Mouse (Mus musculus) hindbrain, embryonic 15.5 days (tissue): ENCODE measurements at regions not wholly inside any gene's neighbourhood (a gene's known extent, or its start where the extent isn't known, plus 50 kb on each side); places are given as distances from the start of the nearest gene placed in this dataset.

Experiments used
- ATAC-seq: fragments of 200-750 bp; cut with Nextera tagmentation; 2 replicates; pipeline ENCODE4 v1.8.0; 2017; ENCODE audit warnings: low read depth, moderate number of reproducible peaks, moderate TSS enrichment; ENCODE audit not compliant: low FRiP score
- H3K27ac ChIP-seq: fragments of 300-500 bp; sonication (generic); replicated peaks from 2 replicates; pipeline ENCODE4 v1.5.1; 2015; ENCODE audit warnings: mild to moderate bottlenecking, inconsistent platforms
- H3K27me3 ChIP-seq: fragments of 300-500 bp; sonication (generic); 2 replicates; pipeline ENCODE4 v1.6.1; 2015; ENCODE audit warnings: control low read depth, inconsistent platforms
- H3K36me3 ChIP-seq: fragments of 300-500 bp; sonication (generic); 2 replicates; pipeline ENCODE4 v1.6.1; 2015; ENCODE audit warnings: control low read depth, inconsistent platforms
- H3K4me1 ChIP-seq: fragments of 300-500 bp; sonication (generic); replicated peaks from 2 replicates; pipeline ENCODE4 v1.6.1; 2015; ENCODE audit warnings: control low read depth, inconsistent platforms
- H3K4me2 ChIP-seq: fragments of 300-500 bp; sonication (generic); 2 replicates; pipeline ENCODE4 v1.6.1; 2015; ENCODE audit warnings: moderate library complexity, mild to moderate bottlenecking, inconsistent platforms
- H3K4me3 ChIP-seq: fragments of 300-500 bp; sonication (generic); 2 replicates; pipeline ENCODE4 v1.5.1; 2015; ENCODE audit warnings: mild to moderate bottlenecking, inconsistent platforms
- H3K9ac ChIP-seq: fragments of 300-500 bp; sonication (generic); 2 replicates; pipeline ENCODE4 v1.6.1; 2015; ENCODE audit warnings: inconsistent platforms
- H3K9me3 ChIP-seq: fragments of 300-500 bp; sonication (generic); 2 replicates; pipeline ENCODE4 v1.6.1; 2016; ENCODE audit warnings: control low read depth, inconsistent platforms
- WGBS: fragments of 180-500 bp; shearing (Covaris S2); methylation state at CpG from one replicate; pipeline ENCODE4 v1.1.7; 2015; 5-methylcytosine and 5-hydroxymethylcytosine counted together

DNA sequence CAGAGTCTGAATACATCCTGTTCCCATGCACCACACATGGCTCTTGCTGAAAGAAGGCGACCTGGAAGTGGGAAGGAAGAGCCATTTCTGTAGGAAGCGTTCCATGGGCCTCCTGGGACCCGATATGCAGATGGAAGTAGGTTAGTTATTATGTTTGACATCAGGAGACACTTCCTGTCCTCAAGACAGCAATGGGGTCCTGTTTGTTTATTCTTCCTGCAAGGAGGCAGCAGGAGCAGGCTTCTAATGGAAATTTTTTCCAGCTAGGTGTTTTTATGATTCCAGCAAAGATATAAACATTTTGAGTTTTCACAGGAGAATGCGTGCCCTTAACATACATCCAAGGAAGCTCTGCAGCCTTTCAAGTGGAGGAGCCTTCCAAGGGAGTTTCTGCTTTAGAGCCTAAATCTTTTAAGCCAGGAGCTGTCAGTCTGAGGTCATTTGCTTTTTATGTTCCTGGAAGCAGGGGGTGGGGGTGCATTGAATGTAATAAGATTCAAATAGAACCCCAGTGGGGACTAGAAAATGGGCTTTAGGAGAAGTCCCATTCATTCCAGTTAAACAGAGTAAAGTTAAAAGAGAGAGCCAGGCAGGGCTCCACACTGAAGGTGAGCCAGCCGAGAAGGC, 146.9 kb downstream of the Kcnj2 start:
- no peak overlapping the region for H3K9ac ChIP-seq
- no peak for ATAC-seq
- 26% methylated on average over 5 of the region's 5 CpGs for WGBS
- no peaks in the 10 kb centered on the region for H3K36me3 ChIP-seq
- H3K4me3 ChIP-seq: no peak overlapping the region
- no peaks in the 10 kb centered on the region for H3K9me3 ChIP-seq
- H3K4me2 ChIP-seq: no peak overlapping the region
- peak overlapping the region; percentile 61; the same call in 1 of the 2 replicates for H3K27ac ChIP-seq
- H3K4me1 ChIP-seq: peaks cover 12% of the 10 kb centered on the region
- no peaks in the 10 kb centered on the region for H3K27me3 ChIP-seq

DNA sequence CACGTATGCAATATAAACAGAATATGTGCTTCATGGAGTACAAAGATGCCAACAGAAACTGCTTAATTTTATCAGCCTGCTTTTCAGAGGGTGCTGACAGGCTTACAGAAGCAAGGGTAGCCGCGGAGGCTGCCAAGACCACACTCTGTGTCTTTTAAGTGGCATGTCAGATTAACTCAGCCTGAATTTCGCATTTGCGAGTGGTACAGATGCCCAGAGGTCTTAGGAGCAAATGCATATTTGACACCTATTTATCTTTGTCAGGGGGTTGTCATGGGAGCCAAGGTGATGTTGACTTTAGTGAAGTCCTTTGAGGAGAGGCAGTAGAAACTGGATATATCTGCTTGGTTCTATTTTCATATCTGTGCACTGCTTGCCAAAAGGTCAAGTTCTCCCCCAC, 149.0 kb downstream of the Kcnj2 start:
- no peak overlapping the region for H3K27ac ChIP-seq
- H3K4me2 ChIP-seq: no peak overlapping the region
- no peak overlapping the region for H3K9ac ChIP-seq
- 65% methylated on average over 5 of the region's 5 CpGs for WGBS
- ATAC-seq: no peak
- H3K27me3 ChIP-seq: no peaks in the 10 kb centered on the region
- H3K36me3 ChIP-seq: no peaks in the 10 kb centered on the region
- H3K9me3 ChIP-seq: no peaks in the 10 kb centered on the region
- H3K4me1 ChIP-seq: peaks cover 12% of the 10 kb centered on the region
- H3K4me3 ChIP-seq: no peak overlapping the region

- H3K4me2 ChIP-seq: no peak overlapping the region
- H3K27me3 ChIP-seq: no peaks in the 10 kb centered on the region
- H3K4me3 ChIP-seq: no peak overlapping the region
- no peak for ATAC-seq
- no peak overlapping the region for H3K9ac ChIP-seq
- H3K9me3 ChIP-seq: no peaks in the 10 kb centered on the region
- WGBS: 93% methylated on average over 4 of the region's 4 CpGs
- H3K36me3 ChIP-seq: no peaks in the 10 kb centered on the region
- no peaks in the 10 kb centered on the region for H3K4me1 ChIP-seq
- no peak overlapping the region for H3K27ac ChIP-seq
Observed at GRCm38 (mm10) chr11:111223834-111224233, 157.9 kb downstream of the Kcnj2 start.

GRCm38 (mm10) chr11:111227305-111227704, 161.3 kb downstream of the Kcnj2 start:
- Histone ChIP-seq H3K9ac (no peak overlapping the region), H3K4me2 (no peak overlapping the region), H3K4me1 (no peaks in the 10 kb centered on the region), H3K4me3 (no peak overlapping the region), H3K36me3 (no peaks in the 10 kb centered on the region), H3K27ac (no peak overlapping the region), H3K27me3 (no peaks in the 10 kb centered on the region), H3K9me3 (no peaks in the 10 kb centered on the region)
- ATAC-seq: no peak
- WGBS: 82% methylated on average over 1 of the region's 1 CpGs

GRCm38 (mm10) chr11:111236741-111237140, 170.8 kb downstream of the Kcnj2 start:
- Histone ChIP-seq H3K4me2 (no peak overlapping the region), H3K36me3 (no peaks in the 10 kb centered on the region), H3K27me3 (no peaks in the 10 kb centered on the region), H3K27ac (no peak overlapping the region), H3K9ac (no peak overlapping the region), H3K4me3 (no peak overlapping the region), H3K9me3 (no peaks in the 10 kb centered on the region), H3K4me1 (no peaks in the 10 kb centered on the region)
- 89% methylated on average over 1 of the region's 1 CpGs for WGBS
- no peak for ATAC-seq

DNA sequence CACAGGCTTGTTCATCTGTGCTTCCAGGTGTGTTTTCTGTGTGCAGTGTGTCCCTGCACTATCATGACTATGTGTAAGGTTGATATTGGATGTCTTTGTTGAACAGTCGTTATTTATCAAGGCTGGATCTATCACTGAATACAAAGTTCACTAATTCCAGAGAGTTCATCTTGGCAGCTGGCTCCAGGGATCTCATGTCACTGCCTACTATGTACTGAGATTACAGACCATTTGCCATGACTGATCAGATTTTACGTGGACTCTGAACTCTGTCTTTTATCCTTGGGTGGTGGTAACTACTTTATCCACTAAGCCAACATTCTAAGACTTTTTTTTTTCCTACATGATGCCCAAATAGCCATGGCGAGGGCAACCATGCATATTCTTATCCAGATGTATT, 173.8 kb downstream of the Kcnj2 start:
- no peak for ATAC-seq
- 71% methylated on average over 3 of the region's 3 CpGs for WGBS

GRCm38 (mm10) chr11:111252226-111252625, 186.3 kb downstream of the Kcnj2 start:
- no peak for ATAC-seq
- WGBS: 92% methylated on average over 4 of the region's 4 CpGs
- Histone ChIP-seq H3K27ac (no peak overlapping the region), H3K9ac (no peak overlapping the region), H3K27me3 (no peaks in the 10 kb centered on the region), H3K4me3 (no peak overlapping the region), H3K4me1 (no peaks in the 10 kb centered on the region), H3K9me3 (no peaks in the 10 kb centered on the region), H3K36me3 (no peaks in the 10 kb centered on the region), H3K4me2 (no peak overlapping the region)

More for the DNA sequence above, 173.8 kb downstream of the Kcnj2 start:
- no peak overlapping the region for H3K4me2 ChIP-seq
- H3K4me3 ChIP-seq: no peak overlapping the region
- no peaks in the 10 kb centered on the region for H3K36me3 ChIP-seq
- no peak overlapping the region for H3K27ac ChIP-seq
- H3K9ac ChIP-seq: no peak overlapping the region
- H3K4me1 ChIP-seq: no peaks in the 10 kb centered on the region
- no peaks in the 10 kb centered on the region for H3K9me3 ChIP-seq
- H3K27me3 ChIP-seq: no peaks in the 10 kb centered on the region

DNA sequence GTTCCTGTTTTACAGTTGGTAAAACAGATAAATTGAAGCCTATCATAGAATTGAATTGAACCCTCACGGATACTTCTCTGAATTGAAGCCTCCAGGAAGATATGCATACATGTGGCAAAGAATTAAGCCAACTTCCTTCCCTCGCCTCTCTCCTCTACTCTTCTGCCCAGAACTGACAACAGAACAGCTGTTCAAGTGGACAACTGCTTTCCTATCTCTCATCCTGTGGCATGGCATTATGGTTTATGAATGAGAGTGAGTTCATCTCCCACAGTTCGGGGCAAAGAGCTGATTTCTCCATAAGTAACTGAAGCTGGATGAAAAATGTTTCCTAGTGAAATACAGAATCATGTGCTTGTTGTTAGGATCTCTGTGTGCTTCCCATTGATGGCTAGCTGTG, 190.6 kb downstream of the Kcnj2 start:
- no peaks in the 10 kb centered on the region for H3K36me3 ChIP-seq
- no peaks in the 10 kb centered on the region for H3K4me1 ChIP-seq
- no peak for ATAC-seq
- H3K9ac ChIP-seq: no peak overlapping the region
- no peak overlapping the region for H3K4me3 ChIP-seq
- H3K27me3 ChIP-seq: no peaks in the 10 kb centered on the region
- WGBS: 90% methylated on average over 3 of the region's 3 CpGs
- H3K9me3 ChIP-seq: no peaks in the 10 kb centered on the region
- no peak overlapping the region for H3K4me2 ChIP-seq
- H3K27ac ChIP-seq: no peak overlapping the region

- no peak for ATAC-seq
- Histone ChIP-seq H3K36me3 (no peaks in the 10 kb centered on the region), H3K27me3 (no peaks in the 10 kb centered on the region), H3K9ac (no peak overlapping the region), H3K4me2 (no peak overlapping the region), H3K27ac (no peak overlapping the region), H3K9me3 (no peaks in the 10 kb centered on the region), H3K4me1 (no peaks in the 10 kb centered on the region), H3K4me3 (no peak overlapping the region)
- WGBS: 51% methylated on average over 11 of the region's 11 CpGs
Observed at GRCm38 (mm10) chr11:111260691-111261383, 194.9 kb downstream of the Kcnj2 start.

GRCm38 (mm10) chr11:111273651-111274050, 207.7 kb downstream of the Kcnj2 start:
- H3K4me1 ChIP-seq: peaks cover 6% of the 10 kb centered on the region
- no peaks in the 10 kb centered on the region for H3K36me3 ChIP-seq
- no peaks in the 10 kb centered on the region for H3K9me3 ChIP-seq
- H3K27ac ChIP-seq: peak overlapping the region; percentile 3; the same call in 1 of the 2 replicates
- no peak overlapping the region for H3K4me2 ChIP-seq
- no peak overlapping the region for H3K4me3 ChIP-seq
- H3K9ac ChIP-seq: no peak overlapping the region
- ATAC-seq: no peak; the same call in 1 of the 2 replicates
- no peaks in the 10 kb centered on the region for H3K27me3 ChIP-seq

GRCm38 (mm10) chr11:111280769-111281168, 214.8 kb downstream of the Kcnj2 start:
- Histone ChIP-seq H3K27me3 (no peaks in the 10 kb centered on the region), H3K9ac (no peak overlapping the region), H3K4me3 (no peak overlapping the region), H3K27ac (no peak overlapping the region), H3K4me1 (no peaks in the 10 kb centered on the region), H3K36me3 (no peaks in the 10 kb centered on the region), H3K9me3 (no peaks in the 10 kb centered on the region), H3K4me2 (no peak overlapping the region)
- WGBS: 43% methylated on average over 2 of the region's 2 CpGs
- no peak for ATAC-seq

DNA sequence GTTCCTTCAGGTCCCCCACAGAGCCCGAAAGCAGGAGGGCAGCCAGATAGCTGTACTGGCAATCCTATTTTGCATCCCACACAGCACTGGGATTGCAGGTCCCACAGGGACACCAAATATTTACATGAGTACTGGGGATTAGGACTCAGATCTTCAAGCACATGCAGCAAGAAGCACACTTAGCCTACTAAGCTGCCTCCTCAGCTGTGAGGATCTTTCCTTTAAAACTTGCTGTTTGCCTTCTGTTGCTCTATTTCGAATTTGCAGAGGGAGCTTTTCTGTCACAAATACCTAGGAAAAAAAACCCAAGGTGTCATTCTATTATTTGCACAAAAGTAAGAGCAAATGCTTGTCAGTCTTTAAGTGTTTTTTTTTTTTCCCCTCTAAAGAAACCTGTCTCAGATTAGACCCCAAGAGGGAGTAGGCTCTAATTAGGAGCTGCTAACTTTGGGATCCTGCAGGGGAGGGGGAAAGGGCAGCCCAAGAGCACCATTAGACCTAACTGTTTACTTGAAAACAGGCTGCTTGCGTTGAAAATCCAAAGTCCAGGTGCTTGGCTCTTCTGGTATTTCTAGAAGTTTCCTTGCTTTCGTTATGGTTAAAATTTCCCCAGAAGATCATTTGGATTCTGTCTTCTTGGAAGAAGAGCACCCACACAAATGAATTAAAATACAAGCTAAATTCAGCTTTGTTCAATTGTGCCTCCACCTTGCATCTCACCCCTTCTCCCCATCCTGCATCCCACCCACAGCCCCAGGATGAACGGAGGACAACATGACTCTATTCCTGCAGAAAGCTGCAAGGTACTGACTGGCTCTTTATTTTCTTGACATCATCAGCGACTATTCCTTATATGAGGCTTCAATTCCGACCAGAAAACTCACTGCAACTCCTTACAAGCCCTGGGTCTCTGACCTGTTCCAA, 215.5 kb downstream of the Kcnj2 start:
- Histone ChIP-seq H3K4me2 (no peak overlapping the region), H3K27me3 (no peaks in the 10 kb centered on the region), H3K9ac (no peak overlapping the region), H3K9me3 (no peaks in the 10 kb centered on the region), H3K4me1 (no peaks in the 10 kb centered on the region), H3K27ac (no peak overlapping the region), H3K36me3 (no peaks in the 10 kb centered on the region), H3K4me3 (no peak overlapping the region)
- WGBS: 68% methylated on average over 7 of the region's 7 CpGs
- ATAC-seq: no peak
